Mouse (Mus musculus) ES-Bruce4 (cell line): Measurements from ENCODE around the gene Pxt1. TPM values are rescaled to one million over a fixed set of nuclear protein-coding genes. Genes with fewer than 3 reads are reported as not detected.

ENCODE experiments used
- H3K27ac ChIP-seq: 2 replicates; pipeline ENCODE4 v1.5.1; 2012; ENCODE audit warnings: low read length, inconsistent platforms; ENCODE audit not compliant: insufficient read depth
- H3K27me3 ChIP-seq: 2 replicates; pipeline ENCODE4 v1.6.1; 2012; ENCODE audit warnings: mild to moderate bottlenecking, low read length, inconsistent platforms; ENCODE audit not compliant: control insufficient read depth, poor library complexity, insufficient read depth, severe bottlenecking
- H3K36me3 ChIP-seq: 2 replicates; pipeline ENCODE4 v1.6.1; 2012; ENCODE audit warnings: inconsistent platforms, mild to moderate bottlenecking, low read length, moderate library complexity; ENCODE audit not compliant: control insufficient read depth, poor library complexity, insufficient read depth, severe bottlenecking
- H3K4me1 ChIP-seq: one replicate; pipeline ENCODE4 v1.8.1; 2011; ENCODE audit warnings: low read length; ENCODE audit not compliant: control insufficient read depth, insufficient read depth
- H3K4me3 ChIP-seq: 2 replicates; pipeline ENCODE4 v1.5.1; 2011; ENCODE audit warnings: low read depth, mild to moderate bottlenecking, low read length
- H3K9ac ChIP-seq: 2 replicates; pipeline ENCODE4 v1.6.1; 2012; ENCODE audit warnings: low read depth, mild to moderate bottlenecking, inconsistent platforms; ENCODE audit not compliant: poor library complexity, severe bottlenecking
- H3K9me3 ChIP-seq: replicated peaks from 2 replicates; pipeline ENCODE4 v1.6.1; 2012; ENCODE audit warnings: mild to moderate bottlenecking, low read length, inconsistent platforms; ENCODE audit not compliant: control insufficient read depth, poor library complexity, insufficient read depth, severe bottlenecking
- CTCF ChIP-seq: IDR thresholded peaks from one replicate; pipeline ENCODE4 v1.8.1; 2011; ENCODE audit warnings: low read depth, low read length
- EP300 ChIP-seq: IDR thresholded peaks from 2 replicates; pipeline ENCODE4 v1.6.1; 2011; ENCODE audit warnings: low read depth, low read length; ENCODE audit not compliant: insufficient read depth
- POLR2A ChIP-seq: IDR thresholded peaks from one replicate; pipeline ENCODE4 v1.8.1; 2011; ENCODE audit warnings: low read length; ENCODE audit not compliant: insufficient read depth
- polyA plus RNA-seq: library from polyadenylated mRNA; stranded (reverse); fragments of >200 nt; gene quantifications from 2 replicates; pipeline ENCODE4 v1.2.4, GENCODE M21; 2011; ENCODE audit warnings: low read depth; ENCODE audit not compliant: missing spikeins, insufficient read depth, insufficient read length

The Pxt1 gene
- polyA plus RNA-seq, 1 experiment: 2.4 TPM

GRCm38 (mm10) chr17:28987713-28988112, 44.1 kb upstream of the Pxt1 start:
- H3K4me3 ChIP-seq: no peak overlapping the region
- no peak for TF ChIP-seq POLR2A
- peak; percentile 63 for TF ChIP-seq CTCF
- no peak for TF ChIP-seq EP300
- peaks cover 6% of the 10 kb centered on the region for H3K4me1 ChIP-seq
- no peaks in the 10 kb centered on the region for H3K27me3 ChIP-seq
- H3K9ac ChIP-seq: no peak overlapping the region
- H3K27ac ChIP-seq: peak overlapping the region; percentile 34; the same call in 1 of the 2 replicates
- peaks cover 58% of the 10 kb centered on the region for H3K36me3 ChIP-seq
- no peaks in the 10 kb centered on the region for H3K9me3 ChIP-seq

GRCm38 (mm10) chr17:28986833-28987232, 43.2 kb upstream of the Pxt1 start:
- Histone ChIP-seq H3K36me3 (peaks cover 53% of the 10 kb centered on the region), H3K27ac (peak overlapping the region; percentile 8; the same call in 1 of the 2 replicates)
- TF ChIP-seq CTCF (peak; percentile 49), POLR2A (no peak)

GRCm38 (mm10) chr17:28984724-28985420, 41.2 kb upstream of the Pxt1 start:
- Histone ChIP-seq H3K27me3 (no peaks in the 10 kb centered on the region), H3K27ac (peak overlapping the region; percentile 68), H3K9me3 (no peaks in the 10 kb centered on the region), H3K4me1 (peaks cover 9% of the 10 kb centered on the region), H3K9ac (no peak overlapping the region), H3K4me3 (no peak overlapping the region), H3K36me3 (peaks cover 39% of the 10 kb centered on the region)
- TF ChIP-seq EP300 (0 out of 2 replicates have a peak, but pooled peaks have one; percentile 51), CTCF (no peak)

More at GRCm38 (mm10) chr17:28986833-28987232, 43.2 kb upstream of the Pxt1 start:
- H3K27me3 ChIP-seq: no peaks in the 10 kb centered on the region
- H3K4me1 ChIP-seq: peaks cover 6% of the 10 kb centered on the region
- no peak overlapping the region for H3K4me3 ChIP-seq
- H3K9ac ChIP-seq: no peak overlapping the region
- no peaks in the 10 kb centered on the region for H3K9me3 ChIP-seq

GRCm38 (mm10) chr17:28982591-28982990, 39.0 kb upstream of the Pxt1 start:
- H3K9me3 ChIP-seq: no peaks in the 10 kb centered on the region
- no peaks in the 10 kb centered on the region for H3K27me3 ChIP-seq
- H3K27ac ChIP-seq: peak overlapping the region; percentile 78; the same call in 1 of the 2 replicates
- H3K4me3 ChIP-seq: no peak overlapping the region
- peaks cover 9% of the 10 kb centered on the region for H3K4me1 ChIP-seq
- peak; percentile 83 for TF ChIP-seq EP300
- TF ChIP-seq POLR2A: no peak
- no peak for TF ChIP-seq CTCF
- H3K9ac ChIP-seq: no peak overlapping the region
- peaks cover 44% of the 10 kb centered on the region for H3K36me3 ChIP-seq

- Histone ChIP-seq H3K4me3 (no peak overlapping the region), H3K4me1 (peaks cover 9% of the 10 kb centered on the region), H3K27ac (peak overlapping the region; percentile 91), H3K9me3 (no peaks in the 10 kb centered on the region), H3K9ac (no peak overlapping the region), H3K36me3 (peaks cover 44% of the 10 kb centered on the region), H3K27me3 (no peaks in the 10 kb centered on the region)
- TF ChIP-seq POLR2A: no peak
- no peak for TF ChIP-seq CTCF
- TF ChIP-seq EP300: 0 out of 2 replicates have a peak, but pooled peaks have one; percentile 26
These were observed 37.4 kb upstream of the Pxt1 start for GRCm38 (mm10) chr17:28981081-28981480.

- Histone ChIP-seq H3K27ac (no peak overlapping the region), H3K4me1 (peaks cover 9% of the 10 kb centered on the region), H3K36me3 (peaks cover 57% of the 10 kb centered on the region), H3K9me3 (no peaks in the 10 kb centered on the region), H3K9ac (no peak overlapping the region), H3K27me3 (no peaks in the 10 kb centered on the region), H3K4me3 (no peak overlapping the region)
- no peak for TF ChIP-seq POLR2A
- no peak for TF ChIP-seq CTCF
- TF ChIP-seq EP300: no peak
These were observed 35.5 kb upstream of the Pxt1 start for GRCm38 (mm10) chr17:28979091-28979490.
